Mouse (Mus musculus) heart, postnatal 36 days (tissue): ENCODE measurements around the gene Wdr59. TPM values are rescaled to one million over a fixed set of nuclear protein-coding genes. Genes with fewer than 3 reads are reported as not detected.
A peak's percentile ranks its signal among the peaks of the same experiment; 100 is the strongest.

ENCODE experiments used
- DNase-seq, 2 experiments: peaks; one replicate each; pipeline ENCODE4 v3.0.0; 2021 to 2022
- intact Hi-C: fragments of 180-260 bp; cut with DNase I; formaldehyde crosslinking; loops from one replicate; pipeline ENCODE4 v1.15.1; 2025
- microRNA-seq, 2 experiments: library from miRNA; unstranded; fragments of <30 nt; microRNA quantifications; one replicate each; pipeline ENCODE4 v1.2.0; 2021; ENCODE audit warnings: borderline number of aligned reads in 2 of 2
- total RNA-seq, 2 experiments: library from RNA; stranded (reverse); gene quantifications; 2 replicates each; pipeline ENCODE4 v1.2.3; 2021

Wdr59 gene
- total RNA-seq, 2 experiments from 2014 or later: 7.4 to 8.5 TPM

DNA sequence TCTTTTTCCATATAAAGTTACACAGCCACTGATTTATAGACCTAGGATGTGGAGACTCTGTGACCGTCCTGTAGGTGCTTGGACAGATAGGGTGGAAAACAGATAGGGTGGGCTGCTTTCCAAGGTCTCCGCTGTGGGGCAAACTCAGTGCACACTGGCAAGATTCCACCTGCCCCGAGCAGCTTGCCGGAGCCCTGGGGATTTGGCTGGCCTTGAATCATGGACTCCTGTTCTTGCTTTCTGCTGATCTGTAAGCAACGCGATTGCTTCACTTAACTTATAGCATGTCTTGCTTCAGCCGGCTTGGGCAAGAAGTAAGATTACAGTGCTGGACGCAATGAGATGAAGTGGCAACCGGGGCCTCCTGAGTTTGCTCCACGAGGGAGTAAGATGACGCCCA is 97.7 kb downstream of the Wdr59 start:
- DNase-seq: no peak
- intact Hi-C loops: no loop called here

DNA sequence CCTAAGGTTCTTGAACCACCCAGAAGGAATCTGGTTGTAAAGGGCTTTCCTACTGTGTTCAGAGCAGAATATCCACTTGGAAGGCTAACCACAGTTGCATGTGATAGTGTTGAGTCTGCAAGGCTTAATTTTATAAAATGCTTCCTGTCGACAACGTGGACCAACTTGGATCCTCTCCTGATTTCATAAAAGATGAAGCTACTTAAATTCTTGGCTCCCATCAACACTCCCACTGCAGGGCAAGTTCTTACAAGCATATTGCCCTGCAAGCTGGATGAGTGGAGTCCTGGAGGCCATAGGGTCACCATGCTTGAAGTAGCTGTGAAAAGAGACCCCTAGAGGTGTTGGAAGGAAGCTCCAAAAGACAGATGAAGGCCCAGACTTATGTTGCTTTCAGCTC is 99.3 kb downstream of the Wdr59 start:
- intact Hi-C loops: no loop called here
- no peak for DNase-seq

DNA sequence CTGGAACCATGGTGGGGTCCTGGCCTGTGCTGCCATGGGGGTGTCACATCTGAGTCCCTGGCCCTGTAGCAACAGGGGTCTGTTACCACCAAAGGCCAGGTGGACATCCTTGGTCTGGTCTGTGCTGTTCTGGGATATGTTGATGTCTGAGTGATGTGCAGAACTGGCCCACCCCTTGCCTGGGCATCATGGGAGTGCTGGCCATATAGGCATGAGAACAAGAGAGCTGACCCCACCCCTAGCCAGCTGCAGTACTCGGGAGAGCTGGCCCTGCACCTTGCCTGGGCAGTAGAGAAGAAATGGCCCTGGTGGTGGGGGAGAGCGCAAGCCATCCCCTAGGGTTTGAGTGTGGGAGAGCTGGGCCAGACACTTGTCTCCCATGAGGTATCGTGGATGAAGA is 102.7 kb downstream of the Wdr59 start:
- intact Hi-C loops: loop anchor here (5.0 kb wide), 1 partner anchor 243 kb away; no protein-coding TSS in a partner anchor
- no peak for DNase-seq

- DNase-seq: peak in 1 of 2 experiments; percentile 22
- intact Hi-C loops: loop anchor here (5.0 kb wide), 1 partner anchor 244 kb away; no protein-coding TSS in a partner anchor
These were observed 103.3 kb downstream of the Wdr59 start for GRCm38 (mm10) chr8:111418601-111419000.

DNA sequence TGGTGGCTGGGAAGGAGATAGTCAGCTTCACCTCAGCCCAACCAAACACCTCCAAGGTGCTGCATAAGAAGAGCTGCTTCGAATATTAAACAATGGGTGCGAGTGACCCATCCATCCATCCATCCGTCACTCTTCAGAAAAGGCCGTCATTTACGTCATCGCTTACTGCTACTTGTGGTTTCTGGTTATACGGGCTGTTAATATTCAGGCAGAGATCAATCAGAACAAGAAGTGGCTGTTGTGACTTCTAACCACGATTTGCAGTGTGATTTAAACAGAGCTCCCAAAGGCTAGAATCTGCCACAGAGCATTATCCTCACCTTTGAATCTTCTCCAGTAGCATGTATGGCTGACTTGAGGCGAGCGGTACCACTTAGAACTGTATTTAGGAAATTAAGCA is 104.7 kb downstream of the Wdr59 start:
- DNase-seq: no peak
- intact Hi-C loops: loop anchor here (5.0 kb wide), 1 partner anchor 245 kb away; no protein-coding TSS in a partner anchor

GRCm38 (mm10) chr8:111403391-111403790 is 118.5 kb downstream of the Wdr59 start:
- DNase-seq: no peak
- intact Hi-C loops: loop anchor here (1.0 kb wide), 1 partner anchor 30 kb away; no protein-coding TSS in a partner anchor

Small RNA genes within 50 kb of the gene (microRNA-seq; reads per million reads assigned to microRNA genes)
- gene Mir1957b: 0 reads per million in 2 experiments

Other genes starting within 250 kb of the Wdr59 start
- gene Rfwd3, start 221.9 kb downstream of the Wdr59 start, total RNA-seq: 10 to 100 TPM; 16.7 to 21.3 TPM
- 1 to 10 TPM; 2.5 to 3.5 TPM for gene Mlkl, start 183.9 kb downstream of the Wdr59 start, total RNA-seq
- under 1 TPM; 0.16 to 0.19 TPM for gene Fa2h, start 128.3 kb downstream of the Wdr59 start, total RNA-seq
- 10 to 100 TPM; 56.4 to 59.3 TPM for gene Znrf1, start 14.0 kb upstream of the Wdr59 start, total RNA-seq
- 10 to 100 TPM; 36.7 to 43.6 TPM for gene Ldhd, start 108.3 kb upstream of the Wdr59 start, total RNA-seq
- gene Zfp1, start 121.3 kb upstream of the Wdr59 start, total RNA-seq: 1 to 10 TPM; 8.1 to 8.4 TPM
- gene Ctrb1, start 168.9 kb upstream of the Wdr59 start, total RNA-seq: not detected
- 10 to 100 TPM; 18.8 to 19.1 TPM for gene Bcar1, start 221.7 kb upstream of the Wdr59 start, total RNA-seq